Mouse (Mus musculus) embryonic fibroblast, embryonic 13.5 days (primary cell): Measurements from ENCODE around the gene Primpol.

Experiments used
- CTCF ChIP-seq: IDR thresholded peaks from 2 replicates; pipeline ENCODE4 v1.5.1; 2011; ENCODE audit warnings: mild to moderate bottlenecking, control low read depth, low read length, moderate library complexity, borderline replicate concordance; ENCODE audit not compliant: insufficient read depth
- POLR2A ChIP-seq: IDR thresholded peaks from 2 replicates; pipeline ENCODE4 v1.6.1; 2011; ENCODE audit warnings: low read depth, mild to moderate bottlenecking, control low read depth, low read length, moderate library complexity

DNA sequence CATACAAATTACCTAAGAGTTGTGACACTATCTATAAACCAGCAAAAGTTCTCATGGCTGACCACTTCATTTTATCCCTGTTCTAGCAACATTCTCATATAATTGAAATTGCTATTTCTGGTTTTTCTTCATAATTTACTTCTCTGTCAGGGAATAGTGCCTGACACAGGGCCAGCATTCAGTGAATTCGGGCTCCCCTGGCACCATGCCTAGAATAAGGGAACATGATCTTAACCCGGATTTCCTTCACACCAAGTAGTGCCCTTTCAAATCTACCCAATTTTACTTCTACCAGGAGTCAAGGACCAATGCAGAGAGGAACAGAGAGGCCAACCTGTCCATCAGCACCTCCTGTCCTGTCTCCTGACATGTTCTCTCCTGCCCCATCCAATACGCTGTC lies 31.4 kb downstream of the Primpol start:
- no peak for TF ChIP-seq CTCF
- no peak for TF ChIP-seq POLR2A
